ENCODE assay signal across 12 mouse cellular contexts in genomic region chr12:80746031-80746813, GRCm38 (mm10). TPM values are rescaled to one million over a fixed set of nuclear protein-coding genes. Genes with fewer than 3 reads are reported as not detected.
A peak's percentile ranks its signal among the peaks of the same experiment; 100 is the strongest.
DNase-seq lines count a peak whose midpoint lies in the region; ATAC-seq and TF ChIP-seq lines count a peak whose summit lies in the region.
"Had no signal": no experiment of that assay in that cellular context is flagged by ENCODE, and none has a peak within 500 bp of the region (broad histone marks: within the 10 kb centered on the region; RNA-seq: fewer than 3 reads in every experiment).

No protein-coding gene starts in this region.

- H3K9ac ChIP-seq in forebrain, embryonic 12.5 days = no peak overlapping the region

- no peak overlapping the region for H3K4me2 ChIP-seq in forebrain, embryonic 12.5 days

- peak; percentile 58; the same call in 1 of the 2 replicates for ATAC-seq in forebrain, embryonic 12.5 days (ENCODE audit: low FRiP score)

- peaks cover 11% of the 10 kb centered on the region for H3K4me1 ChIP-seq in forebrain, embryonic 12.5 days
- H3K4me1 ChIP-seq in olfactory bulb, adult 2 months (ENCODE audit: control insufficient read depth, insufficient read depth, low read length) = no peaks in the 10 kb centered on the region

- peak; percentile 43 to 65 for DNase-seq in left cerebral cortex, postnatal 10 days (ENCODE audit: extremely low spot score in 1 of 2, low spot score in 2 of 2)
- no peak for DNase-seq in left cerebral cortex, adult 8-10 months (ENCODE audit: low spot score in 2 of 2)
- DNase-seq in layer of hippocampus, adult 2 months (ENCODE audit: low spot score in 2 of 2) = peak; percentile 48 to 54
- no peak for DNase-seq in adrenal gland, postnatal 14 days
- DNase-seq in gastrocnemius, postnatal 25 days = no peak
- DNase-seq: adrenal gland, postnatal 25 days; lung, adult 18-20 months had no signal

- peak overlapping the region; percentile 65 for H3K27ac ChIP-seq in forebrain, embryonic 12.5 days
- H3K27ac ChIP-seq in layer of hippocampus, adult 2 months = peak overlapping the region; percentile 83
- 0 out of 2 replicates have a peak overlapping the region, but pooled peaks have one; percentile 38 for H3K27ac ChIP-seq in olfactory bulb, adult 2 months (ENCODE audit: insufficient read depth, low read depth, low read length)

- 55% methylated on average over 8 of the region's 8 CpGs for WGBS in forebrain, embryonic 12.5 days
- WGBS in olfactory bulb, adult 2 months = 58% methylated on average over 8 of the region's 8 CpGs

- no peaks in the 10 kb centered on the region for H3K9me3 ChIP-seq in forebrain, embryonic 12.5 days

- H3K36me3 ChIP-seq in forebrain, embryonic 12.5 days (replicated peaks) = no peaks in the 10 kb centered on the region

- no peak for TF ChIP-seq POLR2A in olfactory bulb, adult 2 months (IDR thresholded peaks at IDR 0.05; ENCODE audit: insufficient read depth, low read depth, low read length)

- H3K27me3 ChIP-seq in forebrain, embryonic 12.5 days = 0 out of 2 replicates have a peak, but pooled peaks cover under 1% of the 10 kb centered on the region

- intact Hi-C loops in left cerebral cortex, postnatal 10 days (cut with DNase I) = no loop called here

- H3K4me3 ChIP-seq in forebrain, embryonic 12.5 days (replicated peaks) = no peak overlapping the region
- no peak overlapping the region for H3K4me3 ChIP-seq in layer of hippocampus, adult 2 months
- no peak overlapping the region for H3K4me3 ChIP-seq in olfactory bulb, adult 2 months (ENCODE audit: insufficient read depth, low read depth, low read length)

- TF ChIP-seq CTCF in layer of hippocampus, adult 2 months (conservative IDR thresholded peaks at IDR 0.05) = no peak
- no peak for TF ChIP-seq CTCF in olfactory bulb, adult 2 months (IDR thresholded peaks at IDR 0.05; ENCODE audit: insufficient read depth, low read depth, low read length)

RNA-seq across cellular contexts. Expression of gene Ccdc177, which starts 14.3 kb away (rescaled TPM):
- total RNA-seq in left cerebral cortex, postnatal 10 days (2021) = 10 to 100 TPM; 18.6 to 18.8 TPM
- 10 to 100 TPM; 12.9 to 14.9 (median 13.8) TPM for total RNA-seq in left cerebral cortex, adult 8-10 months (2022)
- 6.2 and 7.8 TPM in 2 replicates for polyA plus RNA-seq in forebrain, embryonic 12.5 days (2016; fragmentation: Nextera tagmentation; extraction: Ambion mirVana)
- 10 to 100 TPM; 18.4 to 18.6 TPM for total RNA-seq in layer of hippocampus, adult 2 months (2021)
- polyA plus RNA-seq in olfactory bulb, adult 2 months (2012; ENCODE audit: insufficient read depth, insufficient read length, low replicate concordance, missing spikeins) = not detected in 2 replicates
- total RNA-seq in adrenal gland, postnatal 14 days (2021) = not detected in 2 replicates
- not detected for total RNA-seq in gastrocnemius, postnatal 25 days (2021)
- total RNA-seq: monocyte, adult 5-6 weeks had no signal

RNA-seq across cellular contexts. Expression of gene Susd6, which starts 44.1 kb away (rescaled TPM):
- 10 to 100 TPM; 23.8 to 24.0 TPM for total RNA-seq in left cerebral cortex, postnatal 10 days (2021)
- total RNA-seq in left cerebral cortex, adult 8-10 months (2022) = 10 to 100 TPM; 34.7 to 38.2 (median 35.5) TPM
- 19.5 and 21.2 TPM in 2 replicates for polyA plus RNA-seq in forebrain, embryonic 12.5 days (2016; fragmentation: Nextera tagmentation; extraction: Ambion mirVana)
- 10 to 100 TPM; 71.6 to 72.1 TPM for total RNA-seq in layer of hippocampus, adult 2 months (2021)
- not detected in 2 replicates for polyA plus RNA-seq in olfactory bulb, adult 2 months (2012; ENCODE audit: insufficient read depth, insufficient read length, low replicate concordance, missing spikeins)
- 47.4 and 49.9 TPM in 2 replicates for total RNA-seq in adrenal gland, postnatal 14 days (2021)
- 10 to 100 TPM; 26.7 to 28.1 TPM for total RNA-seq in gastrocnemius, postnatal 25 days (2021)

RNA-seq across cellular contexts. Expression of gene Plekhd1, which starts 53.8 kb away (rescaled TPM):
- 1 to 10 TPM; 1.9 to 2.1 TPM for total RNA-seq in left cerebral cortex, postnatal 10 days (2021)
- 1 to 10 TPM; 3.6 to 7.8 (median 5.6) TPM for total RNA-seq in left cerebral cortex, adult 8-10 months (2022)
- polyA plus RNA-seq in forebrain, embryonic 12.5 days (2016; fragmentation: Nextera tagmentation; extraction: Ambion mirVana) = 0.40 and 0.65 TPM in 2 replicates
- 1 to 10 TPM; 5.6 to 6.5 TPM for total RNA-seq in layer of hippocampus, adult 2 months (2021)
- polyA plus RNA-seq in olfactory bulb, adult 2 months (2012; ENCODE audit: insufficient read depth, insufficient read length, low replicate concordance, missing spikeins) = not detected in 2 replicates
- total RNA-seq in adrenal gland, postnatal 14 days (2021) = 0.60 TPM in 1 of 2 replicates, not detected in the other
- total RNA-seq in gastrocnemius, postnatal 25 days (2021) = not detected
- total RNA-seq: adrenal gland, postnatal 25 days; common myeloid progenitor, adult 5-6 weeks; heart, postnatal 25 days; monocyte, adult 5-6 weeks had no signal

Comparison
In these comparisons a context has a peak if more than half of its experiments do, and no peak if none do; other contexts are left out.
1. DNase-seq: peak in left cerebral cortex, postnatal 10 days (2 of 2) and layer of hippocampus, adult 2 months (2 of 2); none in left cerebral cortex, adult 8-10 months (0 of 2), adrenal gland, postnatal 14 days (single experiment) and gastrocnemius, postnatal 25 days (single experiment).
2. RNA of gene Ccdc177, which starts 14.3 kb away (total RNA-seq): 18.6 to 18.8 TPM in left cerebral cortex, postnatal 10 days, 18.4 to 18.6 TPM in layer of hippocampus, adult 2 months and 12.9 to 14.9 TPM in left cerebral cortex, adult 8-10 months; not detected in adrenal gland, postnatal 14 days and not detected in gastrocnemius, postnatal 25 days; every median in the first group is over 10 times any median in the second.
3. Peak in every context shown above with its lines, with median percentiles within 50 percentile points of each other: H3K27ac ChIP-seq.